Mouse (Mus musculus): ENCODE data around the gene Sim2.

Sim2 gene

GRCm38 (mm10) chr16:94163051-94163450, 78.3 kb downstream of the Sim2 start:
- no peak for DNase-seq (ENCODE audit: low read depth, low spot score)

- no peak for DNase-seq (ENCODE audit: low read depth, low spot score)
Observed at GRCm38 (mm10) chr16:94164236-94164635, 79.5 kb downstream of the Sim2 start.

- DNase-seq (ENCODE audit: low read depth, low spot score), result no peak
Observed at GRCm38 (mm10) chr16:94164978-94165377, 80.2 kb downstream of the Sim2 start.

- no peak for DNase-seq (ENCODE audit: low read depth, low spot score)
Observed at GRCm38 (mm10) chr16:94168655-94169545, 84.2 kb downstream of the Sim2 start.

GRCm38 (mm10) chr16:94170218-94170617, 85.5 kb downstream of the Sim2 start:
- no peak for DNase-seq (ENCODE audit: low read depth, low spot score)

GRCm38 (mm10) chr16:94173361-94173760, 88.6 kb downstream of the Sim2 start:
- DNase-seq (ENCODE audit: low read depth, low spot score), result no peak

GRCm38 (mm10) chr16:94175366-94175986, 90.7 kb downstream of the Sim2 start:
- no peak for DNase-seq (ENCODE audit: low read depth, low spot score)

Data from forelimb bud, embryonic 11.5 days (tissue).